Mouse (Mus musculus) erythroblast, embryonic 14.5 days (primary cell): ENCODE data around the gene Gfod1.

Experiments
- GATA1 ChIP-seq: IDR thresholded peaks from 2 replicates; pipeline ENCODE4 v1.6.1; 2012; ENCODE audit warnings: low read length, inconsistent platforms, mixed read lengths
- TAL1 ChIP-seq: IDR thresholded peaks from 3 replicates; pipeline ENCODE4 v1.6.1; 2012; ENCODE audit warnings: low read length, inconsistent platforms, mixed read lengths

DNA sequence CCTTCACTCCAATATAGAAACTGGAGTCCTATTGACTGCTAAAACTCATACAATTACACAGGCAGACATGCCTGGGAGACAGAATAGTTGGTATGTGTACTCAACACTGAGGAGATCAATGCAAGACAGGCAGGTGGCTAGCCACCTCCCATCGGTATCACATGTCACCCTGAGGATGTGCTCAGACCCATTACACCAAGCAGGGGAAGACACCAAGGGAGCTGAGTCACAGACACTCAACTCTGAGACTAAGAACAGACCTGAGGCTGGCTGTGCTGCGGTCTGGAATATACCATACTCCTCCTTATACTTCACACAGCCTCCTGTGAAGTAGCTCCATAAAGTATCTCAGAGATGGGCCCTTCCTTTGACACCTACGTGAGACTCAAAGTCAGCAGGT is 60.7 kb downstream of the Gfod1 start:
- no peak for TF ChIP-seq GATA1
- TF ChIP-seq TAL1, result no peak
